In the genomic region with DNA sequence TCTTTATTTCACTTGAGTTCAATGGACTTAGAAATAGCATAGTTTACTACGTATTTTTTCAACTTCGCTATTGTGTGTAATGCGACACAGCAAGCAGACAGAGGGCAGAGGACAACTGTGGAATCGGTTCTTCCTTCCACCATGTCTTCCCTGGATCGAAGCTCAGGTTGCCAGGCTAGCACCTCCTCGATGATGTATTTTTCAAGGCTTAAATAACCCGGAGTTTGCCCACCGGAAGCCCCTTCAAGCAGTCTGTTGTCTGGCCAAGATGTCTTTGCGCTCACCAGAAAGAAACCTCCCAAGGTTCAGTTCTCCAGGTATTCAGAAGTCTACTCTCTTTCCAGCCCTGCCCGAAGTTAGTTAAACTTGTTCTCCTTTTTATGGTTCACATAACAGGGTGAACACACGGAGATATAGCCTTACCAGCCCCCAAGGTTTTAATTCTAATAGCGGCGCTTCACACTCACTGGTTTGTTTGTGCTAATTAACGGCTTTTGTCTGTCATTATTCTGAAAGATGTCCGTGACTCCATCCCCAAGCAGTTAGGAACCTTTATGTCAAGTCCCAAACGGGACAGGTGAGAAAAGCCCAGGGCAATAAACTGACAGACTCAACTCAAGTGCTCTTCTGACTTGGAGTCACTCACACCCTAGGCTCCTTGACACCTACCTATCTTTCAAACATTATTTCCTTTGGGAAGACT, we compare ENCODE assay signal across 14 mouse cellular contexts. TPM values are rescaled to one million over a fixed set of nuclear protein-coding genes. Genes with fewer than 3 reads are reported as not detected.
DNase-seq lines count a peak whose midpoint lies in the region; ATAC-seq lines count a peak whose summit lies in the region.
"Had no signal": no experiment of that assay in that cellular context is flagged by ENCODE, and none has a peak within 500 bp of the region (broad histone marks: within the 10 kb centered on the region; RNA-seq: fewer than 3 reads in every experiment).

No protein-coding gene starts in this region.

- DNase-seq in heart, adult 18-20 months, result no peak
- no peak for DNase-seq in lung, postnatal 36 days
- peak; percentile 20 for DNase-seq in embryonic facial prominence, embryonic 10.5 days (ENCODE audit: low spot score)
- DNase-seq in T-cell, adult 2 months (ENCODE audit: low spot score), result no peak
- no peak for DNase-seq in midbrain, embryonic 10.5 days (ENCODE audit: low spot score)
- DNase-seq: cerebellum, postnatal 10 days; thymus, adult 2 months had no signal

- peaks cover 84% of the 10 kb centered on the region for H3K27me3 ChIP-seq in heart, embryonic 15.5 days
- peaks cover 74% of the 10 kb centered on the region for H3K27me3 ChIP-seq in lung, embryonic 15.5 days
- peaks cover 83% of the 10 kb centered on the region for H3K27me3 ChIP-seq in embryonic facial prominence, embryonic 10.5 days (replicated peaks; ENCODE audit: low read depth, poor library complexity, severe bottlenecking)
- peaks cover 89% of the 10 kb centered on the region for H3K27me3 ChIP-seq in liver, embryonic 12.5 days (replicated peaks)
- peaks cover 83% of the 10 kb centered on the region for H3K27me3 ChIP-seq in midbrain, embryonic 10.5 days (ENCODE audit: low read depth, poor library complexity, severe bottlenecking)

- WGBS in heart, embryonic 15.5 days, result 25% methylated on average over 16 of the region's 16 CpGs
- WGBS in lung, embryonic 15.5 days, result 17% methylated on average over 16 of the region's 16 CpGs
- WGBS in embryonic facial prominence, embryonic 10.5 days, result 17% methylated on average over 16 of the region's 16 CpGs
- WGBS in liver, embryonic 12.5 days (ENCODE audit: insufficient replicate concordance), result 28% methylated on average over 16 of the region's 16 CpGs
- 20% methylated on average over 16 of the region's 16 CpGs for WGBS in midbrain, embryonic 10.5 days

- ATAC-seq in heart, embryonic 15.5 days (replicated peaks; ENCODE audit: insufficient number of reproducible peaks, insufficient read depth, low FRiP score, low read depth), result no peak
- no peak for ATAC-seq in lung, embryonic 15.5 days (ENCODE audit: borderline replicate concordance, extremely low read depth, low FRiP score, low TSS enrichment)
- no peak for ATAC-seq in liver, embryonic 12.5 days
- ATAC-seq: forebrain, embryonic 13.5 days had no signal

- H3K9me3 ChIP-seq in heart, embryonic 15.5 days (replicated peaks), result no peaks in the 10 kb centered on the region
- H3K9me3 ChIP-seq in lung, embryonic 15.5 days, result no peaks in the 10 kb centered on the region
- no peaks in the 10 kb centered on the region for H3K9me3 ChIP-seq in embryonic facial prominence, embryonic 10.5 days
- H3K9me3 ChIP-seq in liver, embryonic 12.5 days (replicated peaks), result no peaks in the 10 kb centered on the region
- H3K9me3 ChIP-seq in midbrain, embryonic 10.5 days (replicated peaks), result no peaks in the 10 kb centered on the region
- H3K9me3 ChIP-seq: forebrain, embryonic 13.5 days; hindbrain, embryonic 15.5 days; limb, embryonic 15.5 days; midbrain, embryonic 12.5 days had no signal

- H3K36me3 ChIP-seq in heart, embryonic 15.5 days, result no peaks in the 10 kb centered on the region
- H3K36me3 ChIP-seq in lung, embryonic 15.5 days, result no peaks in the 10 kb centered on the region
- no peaks in the 10 kb centered on the region for H3K36me3 ChIP-seq in embryonic facial prominence, embryonic 10.5 days (replicated peaks)
- H3K36me3 ChIP-seq in liver, embryonic 12.5 days, result 0 out of 2 replicates have a peak, but pooled peaks cover 5% of the 10 kb centered on the region
- H3K36me3 ChIP-seq in midbrain, embryonic 10.5 days, result no peaks in the 10 kb centered on the region
- H3K36me3 ChIP-seq: hindbrain, embryonic 15.5 days; limb, embryonic 15.5 days; midbrain, embryonic 12.5 days had no signal

- peaks cover 22% of the 10 kb centered on the region for H3K4me1 ChIP-seq in heart, embryonic 15.5 days (replicated peaks)
- H3K4me1 ChIP-seq in lung, embryonic 15.5 days, result peaks cover 19% of the 10 kb centered on the region
- H3K4me1 ChIP-seq in embryonic facial prominence, embryonic 10.5 days, result peaks cover 26% of the 10 kb centered on the region
- peaks cover 47% of the 10 kb centered on the region for H3K4me1 ChIP-seq in liver, embryonic 12.5 days
- H3K4me1 ChIP-seq in midbrain, embryonic 10.5 days, result peaks cover 18% of the 10 kb centered on the region

- peak overlapping the region; percentile 71; the same call in 1 of the 2 replicates for H3K4me3 ChIP-seq in heart, embryonic 15.5 days
- peak overlapping the region; percentile 62 for H3K4me3 ChIP-seq in lung, embryonic 15.5 days
- H3K4me3 ChIP-seq in embryonic facial prominence, embryonic 10.5 days, result no peak overlapping the region
- H3K4me3 ChIP-seq in liver, embryonic 12.5 days, result peak overlapping the region; percentile 70
- H3K4me3 ChIP-seq in midbrain, embryonic 10.5 days, result no peak overlapping the region

- H3K27ac ChIP-seq in heart, embryonic 15.5 days, result no peak overlapping the region
- H3K27ac ChIP-seq in lung, embryonic 15.5 days, result no peak overlapping the region
- no peak overlapping the region for H3K27ac ChIP-seq in embryonic facial prominence, embryonic 10.5 days (replicated peaks)
- no peak overlapping the region for H3K27ac ChIP-seq in liver, embryonic 12.5 days
- H3K27ac ChIP-seq in midbrain, embryonic 10.5 days (replicated peaks), result no peak overlapping the region
- H3K27ac ChIP-seq: forebrain, embryonic 13.5 days; hindbrain, embryonic 15.5 days; limb, embryonic 15.5 days; midbrain, embryonic 12.5 days had no signal

- H3K4me2 ChIP-seq in heart, embryonic 15.5 days, result peak overlapping the region; percentile 83; the same call in 1 of the 2 replicates
- H3K4me2 ChIP-seq in lung, embryonic 15.5 days, result peak overlapping the region; percentile 84
- H3K4me2 ChIP-seq in liver, embryonic 12.5 days, result peak overlapping the region; percentile 86
- H3K4me2 ChIP-seq: forebrain, embryonic 13.5 days had no signal

- H3K9ac ChIP-seq in heart, embryonic 15.5 days, result no peak overlapping the region
- H3K9ac ChIP-seq in lung, embryonic 15.5 days, result no peak overlapping the region
- H3K9ac ChIP-seq in liver, embryonic 12.5 days, result no peak overlapping the region
- H3K9ac ChIP-seq: forebrain, embryonic 13.5 days; hindbrain, embryonic 15.5 days; limb, embryonic 15.5 days; midbrain, embryonic 12.5 days had no signal

RNA-seq across cellular contexts. Expression of a gene that starts 1.6 kb away (rescaled TPM):
- 13.0 and 13.8 TPM in 2 replicates for polyA plus RNA-seq in heart, embryonic 15.5 days (2015; fragmentation: Nextera tagmentation; extraction: Ambion mirVana)
- total RNA-seq in heart, adult 18-20 months (2021), result 1 to 10 TPM; 1.8 to 2.4 TPM
- polyA plus RNA-seq in lung, embryonic 15.5 days (2015; fragmentation: Nextera tagmentation; extraction: Ambion mirVana), result 32.8 and 38.0 TPM in 2 replicates
- polyA plus RNA-seq in embryonic facial prominence, embryonic 10.5 days (2016; fragmentation: Nextera tagmentation; extraction: Ambion mirVana), result 5.3 and 5.7 TPM in 2 replicates
- polyA plus RNA-seq in liver, embryonic 12.5 days (2016; fragmentation: Nextera tagmentation; extraction: Ambion mirVana), result 38.9 and 39.8 TPM in 2 replicates
- polyA plus RNA-seq in midbrain, embryonic 10.5 days (2016; fragmentation: Nextera tagmentation; extraction: Ambion mirVana), result 5.4 and 6.9 TPM in 2 replicates

RNA-seq across cellular contexts. Expression of a gene that starts 56.8 kb away (rescaled TPM):
- 39.6 and 45.4 TPM in 2 replicates for polyA plus RNA-seq in heart, embryonic 15.5 days (2015; fragmentation: Nextera tagmentation; extraction: Ambion mirVana)
- total RNA-seq in heart, adult 18-20 months (2021), result under 1 TPM; 0.40 to 0.49 TPM
- polyA plus RNA-seq in lung, embryonic 15.5 days (2015; fragmentation: Nextera tagmentation; extraction: Ambion mirVana), result 69.0 and 73.4 TPM in 2 replicates
- 86.0 and 87.4 TPM in 2 replicates for polyA plus RNA-seq in embryonic facial prominence, embryonic 10.5 days (2016; fragmentation: Nextera tagmentation; extraction: Ambion mirVana)
- polyA plus RNA-seq in liver, embryonic 12.5 days (2016; fragmentation: Nextera tagmentation; extraction: Ambion mirVana), result 69.1 and 69.8 TPM in 2 replicates
- polyA plus RNA-seq in midbrain, embryonic 10.5 days (2016; fragmentation: Nextera tagmentation; extraction: Ambion mirVana), result 92.7 and 92.9 TPM in 2 replicates

Comparison
In these comparisons a context has a peak if more than half of its experiments do, and no peak if none do; other contexts are left out.
1. H3K4me3 ChIP-seq: peak in heart, embryonic 15.5 days (single experiment), lung, embryonic 15.5 days (single experiment) and liver, embryonic 12.5 days (single experiment); none in embryonic facial prominence, embryonic 10.5 days (single experiment) and midbrain, embryonic 10.5 days (single experiment).
2. Peak in every context shown above with its lines, with median percentiles within 50 percentile points of each other: H3K4me2 ChIP-seq.